Mouse (Mus musculus): ENCODE results near the gene Fads6. TPM values are rescaled to one million over a fixed set of nuclear protein-coding genes. Genes with fewer than 3 reads are reported as not detected.

Gene Fads6
- polyA plus RNA-seq, 1 experiment from 2014 or later, result 1.1 TPM

Small RNA genes within 50 kb of the gene (microRNA-seq; reads per million reads assigned to microRNA genes)
- gene Gm25837, result not detected

Other genes with a start within 250 kb of the Fads6 start
- not detected in 2 replicates for gene Cd300ld3, start 249.3 kb downstream of the Fads6 start, polyA plus RNA-seq (2015; fragmentation: Nextera tagmentation; extraction: Ambion mirVana)
- gene Cd300e, start 235.5 kb downstream of the Fads6 start, polyA plus RNA-seq (2015; fragmentation: Nextera tagmentation; extraction: Ambion mirVana), result not detected in 2 replicates
- gene Rab37, start 206.2 kb downstream of the Fads6 start, polyA plus RNA-seq (2015; fragmentation: Nextera tagmentation; extraction: Ambion mirVana), result 0.69 and 1.1 TPM in 2 replicates
- gene Cd300lf, start 163.7 kb downstream of the Fads6 start, polyA plus RNA-seq (2015; fragmentation: Nextera tagmentation; extraction: Ambion mirVana), result 0.14 TPM in 1 of 2 replicates, not detected in the other
- gene Slc9a3r1, start 134.3 kb downstream of the Fads6 start, polyA plus RNA-seq (2015; fragmentation: Nextera tagmentation; extraction: Ambion mirVana), result 50.6 and 58.1 TPM in 2 replicates
- gene Tmem104, start 110.2 kb downstream of the Fads6 start, polyA plus RNA-seq (2015; fragmentation: Nextera tagmentation; extraction: Ambion mirVana), result 11.6 and 11.8 TPM in 2 replicates
- gene Nat9, start 109.8 kb downstream of the Fads6 start, polyA plus RNA-seq (2015; fragmentation: Nextera tagmentation; extraction: Ambion mirVana), result 16.3 and 24.1 TPM in 2 replicates
- gene Grin2c, start 30.4 kb downstream of the Fads6 start, polyA plus RNA-seq (2015; fragmentation: Nextera tagmentation; extraction: Ambion mirVana), result 0.55 and 0.57 TPM in 2 replicates
- 19.4 and 20.4 TPM in 2 replicates for gene Fdxr, start 20.6 kb downstream of the Fads6 start, polyA plus RNA-seq (2015; fragmentation: Nextera tagmentation; extraction: Ambion mirVana)
- gene Otop2, start 9.5 kb upstream of the Fads6 start, polyA plus RNA-seq (2015; fragmentation: Nextera tagmentation; extraction: Ambion mirVana), result not detected in 2 replicates
- gene Ush1g, start 24.4 kb upstream of the Fads6 start, polyA plus RNA-seq (2015; fragmentation: Nextera tagmentation; extraction: Ambion mirVana), result 0.14 and 0.18 TPM in 2 replicates
- gene Otop3, start 37.1 kb upstream of the Fads6 start, polyA plus RNA-seq (2015; fragmentation: Nextera tagmentation; extraction: Ambion mirVana), result 1.4 and 2.1 TPM in 2 replicates
- gene Hid1, start 70.1 kb upstream of the Fads6 start, polyA plus RNA-seq (2015; fragmentation: Nextera tagmentation; extraction: Ambion mirVana), result 41.5 and 44.6 TPM in 2 replicates
- 23.7 and 24.1 TPM in 2 replicates for gene Cdr2l, start 84.3 kb upstream of the Fads6 start, polyA plus RNA-seq (2015; fragmentation: Nextera tagmentation; extraction: Ambion mirVana)
- gene Mrpl58, start 106.1 kb upstream of the Fads6 start, polyA plus RNA-seq (2015; fragmentation: Nextera tagmentation; extraction: Ambion mirVana), result 182 and 203 TPM in 2 replicates
- gene Atp5h, start 122.3 kb upstream of the Fads6 start, polyA plus RNA-seq (2015; fragmentation: Nextera tagmentation; extraction: Ambion mirVana), result 920 and 1,025 TPM in 2 replicates
- 22.9 and 23.5 TPM in 2 replicates for gene Kctd2, start 122.5 kb upstream of the Fads6 start, polyA plus RNA-seq (2015; fragmentation: Nextera tagmentation; extraction: Ambion mirVana)
- not detected in 2 replicates for gene Trim80, start 142.9 kb upstream of the Fads6 start, polyA plus RNA-seq (2015; fragmentation: Nextera tagmentation; extraction: Ambion mirVana)
- 0.20 TPM in 1 of 2 replicates, not detected in the other for gene Slc16a5, start 164.8 kb upstream of the Fads6 start, polyA plus RNA-seq (2015; fragmentation: Nextera tagmentation; extraction: Ambion mirVana)
- gene Armc7, start 178.0 kb upstream of the Fads6 start, polyA plus RNA-seq (2015; fragmentation: Nextera tagmentation; extraction: Ambion mirVana), result 13.1 and 14.4 TPM in 2 replicates
- 95.6 and 96.7 TPM in 2 replicates for gene Nt5c, start 194.2 kb upstream of the Fads6 start, polyA plus RNA-seq (2015; fragmentation: Nextera tagmentation; extraction: Ambion mirVana)
- gene Jpt1, start 216.7 kb upstream of the Fads6 start, polyA plus RNA-seq (2015; fragmentation: Nextera tagmentation; extraction: Ambion mirVana), result 1,262 and 1,276 TPM in 2 replicates
- gene Sumo2, start 238.6 kb upstream of the Fads6 start, polyA plus RNA-seq (2015; fragmentation: Nextera tagmentation; extraction: Ambion mirVana), result 1,158 and 1,175 TPM in 2 replicates

Measured in neural tube, embryonic 13.5 days (tissue).